Mouse (Mus musculus): ENCODE data around the gene Myo1h. TPM values are rescaled to one million over a fixed set of nuclear protein-coding genes. Genes with fewer than 3 reads are reported as not detected.
A peak's percentile ranks its signal among the peaks of the same experiment; 100 is the strongest.

Gene Myo1h
- 0.45 and 0.65 TPM in 2 replicates for polyA plus RNA-seq (2014; fragmentation: Nextera tagmentation; extraction: Ambion mirVana)

- H3K9ac ChIP-seq (ENCODE audit: low read length), result no peak within 1 kb of the TSS
- no peak for ATAC-seq (ENCODE audit: insufficient number of reproducible peaks, low FRiP score, low TSS enrichment, low read depth)
- DNase-seq (ENCODE audit: low spot score), result no peak
- H3K36me3 ChIP-seq (ENCODE audit: control insufficient read depth, insufficient read depth, low read length), result no peaks in the 10 kb centered on the region
- no peak within 1 kb of the TSS for H3K27ac ChIP-seq (replicated peaks; ENCODE audit: low read depth, low read length)
- no peak within 1 kb of the TSS for H3K4me2 ChIP-seq (ENCODE audit: low read depth, severe bottlenecking)
- WGBS, result 36% methylated on average over 13 of the region's 13 CpGs
- peaks cover 6% of the 10 kb centered on the region; the same call in 1 of the 2 replicates for H3K4me1 ChIP-seq (ENCODE audit: control insufficient read depth, insufficient read depth, low read length)
- no peaks in the 10 kb centered on the region for H3K27me3 ChIP-seq (ENCODE audit: control insufficient read depth, insufficient read depth, low read length)
- no peak within 1 kb of the TSS for H3K4me3 ChIP-seq (ENCODE audit: low read depth, low read length)
- H3K9me3 ChIP-seq (ENCODE audit: control insufficient read depth, low read length), result no peaks in the 10 kb centered on the region
Measured at GRCm38 (mm10) chr5:114288874-114289273, at the start of gene Myo1h. Myo1h (plus strand) TSS chr5:114289166.

GRCm38 (mm10) chr5:114239737-114240136 lies 49.2 kb upstream of the Myo1h start:
- no peak for ATAC-seq (ENCODE audit: insufficient number of reproducible peaks, low FRiP score, low TSS enrichment, low read depth)
- DNase-seq (ENCODE audit: low spot score), result no peak
- Histone ChIP-seq H3K9ac (ENCODE audit: low read length) (no peak overlapping the region), H3K27ac (replicated peaks; ENCODE audit: low read depth, low read length) (no peak overlapping the region), H3K27me3 (ENCODE audit: control insufficient read depth, insufficient read depth, low read length) (no peaks in the 10 kb centered on the region), H3K4me1 (ENCODE audit: control insufficient read depth, insufficient read depth, low read length) (no peaks in the 10 kb centered on the region), H3K36me3 (ENCODE audit: control insufficient read depth, insufficient read depth, low read length) (no peaks in the 10 kb centered on the region), H3K9me3 (ENCODE audit: control insufficient read depth, low read length) (no peaks in the 10 kb centered on the region), H3K4me2 (ENCODE audit: low read depth, severe bottlenecking) (no peak overlapping the region), H3K4me3 (ENCODE audit: low read depth, low read length) (no peak overlapping the region)
- WGBS, result 48% methylated on average over 14 of the region's 14 CpGs

- no peak overlapping the region for H3K4me3 ChIP-seq (ENCODE audit: low read depth, low read length)
- no peaks in the 10 kb centered on the region for H3K36me3 ChIP-seq (ENCODE audit: control insufficient read depth, insufficient read depth, low read length)
- DNase-seq (ENCODE audit: low spot score), result no peak
- H3K4me1 ChIP-seq (ENCODE audit: control insufficient read depth, insufficient read depth, low read length), result 0 out of 2 replicates have a peak, but pooled peaks cover 5% of the 10 kb centered on the region
- no peaks in the 10 kb centered on the region for H3K9me3 ChIP-seq (ENCODE audit: control insufficient read depth, low read length)
- H3K27ac ChIP-seq (replicated peaks; ENCODE audit: low read depth, low read length), result no peak overlapping the region
- WGBS, result 74% methylated on average over 7 of the region's 7 CpGs
- H3K27me3 ChIP-seq (ENCODE audit: control insufficient read depth, insufficient read depth, low read length), result no peaks in the 10 kb centered on the region
- H3K4me2 ChIP-seq (ENCODE audit: low read depth, severe bottlenecking), result no peak overlapping the region
- no peak for ATAC-seq (ENCODE audit: insufficient number of reproducible peaks, low FRiP score, low TSS enrichment, low read depth)
- H3K9ac ChIP-seq (ENCODE audit: low read length), result no peak overlapping the region
Measured at GRCm38 (mm10) chr5:114246465-114246864, 42.5 kb upstream of the Myo1h start.

- Histone ChIP-seq H3K4me1 (ENCODE audit: control insufficient read depth, insufficient read depth, low read length) (0 out of 2 replicates have a peak, but pooled peaks cover 5% of the 10 kb centered on the region), H3K36me3 (ENCODE audit: control insufficient read depth, insufficient read depth, low read length) (no peaks in the 10 kb centered on the region), H3K27ac (replicated peaks; ENCODE audit: low read depth, low read length) (no peak overlapping the region), H3K9me3 (ENCODE audit: control insufficient read depth, low read length) (no peaks in the 10 kb centered on the region), H3K4me2 (ENCODE audit: low read depth, severe bottlenecking) (peak overlapping the region; percentile 33; the same call in 1 of the 2 replicates), H3K9ac (ENCODE audit: low read length) (no peak overlapping the region; the same call in 1 of the 2 replicates), H3K4me3 (ENCODE audit: low read depth, low read length) (no peak overlapping the region), H3K27me3 (ENCODE audit: control insufficient read depth, insufficient read depth, low read length) (no peaks in the 10 kb centered on the region)
- DNase-seq (ENCODE audit: low spot score), result peak; percentile 92
- ATAC-seq (ENCODE audit: insufficient number of reproducible peaks, low FRiP score, low TSS enrichment, low read depth), result peak; percentile 44; the same call in 1 of the 2 replicates
- 17% methylated on average over 14 of the region's 14 CpGs for WGBS
Measured at GRCm38 (mm10) chr5:114248174-114248589, 40.8 kb upstream of the Myo1h start.

GRCm38 (mm10) chr5:114259495-114259894 lies 29.5 kb upstream of the Myo1h start:
- H3K27me3 ChIP-seq (ENCODE audit: control insufficient read depth, insufficient read depth, low read length), result no peaks in the 10 kb centered on the region
- WGBS, result 69% methylated on average over 10 of the region's 10 CpGs
- no peak overlapping the region for H3K9ac ChIP-seq (ENCODE audit: low read length)
- no peak overlapping the region for H3K4me3 ChIP-seq (ENCODE audit: low read depth, low read length)
- ATAC-seq (ENCODE audit: insufficient number of reproducible peaks, low FRiP score, low TSS enrichment, low read depth) (no peak), DNase-seq (ENCODE audit: low spot score) (no peak)
- H3K4me1 ChIP-seq (ENCODE audit: control insufficient read depth, insufficient read depth, low read length), result peaks cover 5% of the 10 kb centered on the region; the same call in 1 of the 2 replicates
- H3K36me3 ChIP-seq (ENCODE audit: control insufficient read depth, insufficient read depth, low read length), result no peaks in the 10 kb centered on the region
- H3K27ac ChIP-seq (replicated peaks; ENCODE audit: low read depth, low read length), result no peak overlapping the region
- H3K4me2 ChIP-seq (ENCODE audit: low read depth, severe bottlenecking), result no peak overlapping the region
- no peaks in the 10 kb centered on the region for H3K9me3 ChIP-seq (ENCODE audit: control insufficient read depth, low read length)

GRCm38 (mm10) chr5:114261494-114261893 lies 27.5 kb upstream of the Myo1h start:
- Histone ChIP-seq H3K9me3 (ENCODE audit: control insufficient read depth, low read length) (no peaks in the 10 kb centered on the region), H3K4me3 (ENCODE audit: low read depth, low read length) (no peak overlapping the region), H3K27me3 (ENCODE audit: control insufficient read depth, insufficient read depth, low read length) (no peaks in the 10 kb centered on the region), H3K36me3 (ENCODE audit: control insufficient read depth, insufficient read depth, low read length) (no peaks in the 10 kb centered on the region), H3K4me1 (ENCODE audit: control insufficient read depth, insufficient read depth, low read length) (peaks cover 5% of the 10 kb centered on the region; the same call in 1 of the 2 replicates), H3K9ac (ENCODE audit: low read length) (no peak overlapping the region), H3K4me2 (ENCODE audit: low read depth, severe bottlenecking) (no peak overlapping the region), H3K27ac (replicated peaks; ENCODE audit: low read depth, low read length) (no peak overlapping the region)
- no peak for DNase-seq (ENCODE audit: low spot score)
- no peak for ATAC-seq (ENCODE audit: insufficient number of reproducible peaks, low FRiP score, low TSS enrichment, low read depth)

- no peaks in the 10 kb centered on the region for H3K36me3 ChIP-seq (ENCODE audit: control insufficient read depth, insufficient read depth, low read length)
- no peak overlapping the region for H3K9ac ChIP-seq (ENCODE audit: low read length)
- H3K4me2 ChIP-seq (ENCODE audit: low read depth, severe bottlenecking), result no peak overlapping the region
- no peak overlapping the region for H3K4me3 ChIP-seq (ENCODE audit: low read depth, low read length)
- no peak for ATAC-seq (ENCODE audit: insufficient number of reproducible peaks, low FRiP score, low TSS enrichment, low read depth)
- H3K4me1 ChIP-seq (ENCODE audit: control insufficient read depth, insufficient read depth, low read length), result no peaks in the 10 kb centered on the region
- no peak for DNase-seq (ENCODE audit: low spot score)
- WGBS, result 80% methylated on average over 8 of the region's 8 CpGs
- no peaks in the 10 kb centered on the region for H3K9me3 ChIP-seq (ENCODE audit: control insufficient read depth, low read length)
- H3K27ac ChIP-seq (replicated peaks; ENCODE audit: low read depth, low read length), result no peak overlapping the region
- H3K27me3 ChIP-seq (ENCODE audit: control insufficient read depth, insufficient read depth, low read length), result peaks cover 4% of the 10 kb centered on the region; the same call in 1 of the 2 replicates
Measured at GRCm38 (mm10) chr5:114264030-114264459, 24.9 kb upstream of the Myo1h start.

GRCm38 (mm10) chr5:114264791-114265190 lies 24.2 kb upstream of the Myo1h start:
- Histone ChIP-seq H3K4me1 (ENCODE audit: control insufficient read depth, insufficient read depth, low read length) (peaks cover 2% of the 10 kb centered on the region; the same call in 1 of the 2 replicates), H3K9ac (ENCODE audit: low read length) (no peak overlapping the region), H3K4me3 (ENCODE audit: low read depth, low read length) (no peak overlapping the region), H3K4me2 (ENCODE audit: low read depth, severe bottlenecking) (no peak overlapping the region), H3K27me3 (ENCODE audit: control insufficient read depth, insufficient read depth, low read length) (peaks cover 4% of the 10 kb centered on the region; the same call in 1 of the 2 replicates), H3K27ac (replicated peaks; ENCODE audit: low read depth, low read length) (no peak overlapping the region), H3K9me3 (ENCODE audit: control insufficient read depth, low read length) (no peaks in the 10 kb centered on the region), H3K36me3 (ENCODE audit: control insufficient read depth, insufficient read depth, low read length) (no peaks in the 10 kb centered on the region)
- DNase-seq (ENCODE audit: low spot score), result no peak
- no peak for ATAC-seq (ENCODE audit: insufficient number of reproducible peaks, low FRiP score, low TSS enrichment, low read depth)
- WGBS, result 87% methylated on average over 8 of the region's 8 CpGs

GRCm38 (mm10) chr5:114268646-114269045 lies 20.3 kb upstream of the Myo1h start:
- Histone ChIP-seq H3K4me2 (ENCODE audit: low read depth, severe bottlenecking) (no peak overlapping the region), H3K27me3 (ENCODE audit: control insufficient read depth, insufficient read depth, low read length) (peaks cover 34% of the 10 kb centered on the region), H3K4me1 (ENCODE audit: control insufficient read depth, insufficient read depth, low read length) (peaks cover 11% of the 10 kb centered on the region), H3K9me3 (ENCODE audit: control insufficient read depth, low read length) (no peaks in the 10 kb centered on the region), H3K27ac (replicated peaks; ENCODE audit: low read depth, low read length) (no peak overlapping the region), H3K36me3 (ENCODE audit: control insufficient read depth, insufficient read depth, low read length) (no peaks in the 10 kb centered on the region), H3K9ac (ENCODE audit: low read length) (no peak overlapping the region), H3K4me3 (ENCODE audit: low read depth, low read length) (no peak overlapping the region)
- DNase-seq (ENCODE audit: low spot score) (no peak), ATAC-seq (ENCODE audit: insufficient number of reproducible peaks, low FRiP score, low TSS enrichment, low read depth) (no peak)
- WGBS, result 47% methylated on average over 7 of the region's 7 CpGs

Measured in limb, embryonic 11.5 days (tissue).